Mouse (Mus musculus): Measurements from ENCODE around the gene Mpv17l2. TPM values are rescaled to one million over a fixed set of nuclear protein-coding genes. Genes with fewer than 3 reads are reported as not detected.

Mpv17l2 gene
- total RNA-seq, 2 experiments from 2014 or later: 35.8 to 37.1 TPM

DNA sequence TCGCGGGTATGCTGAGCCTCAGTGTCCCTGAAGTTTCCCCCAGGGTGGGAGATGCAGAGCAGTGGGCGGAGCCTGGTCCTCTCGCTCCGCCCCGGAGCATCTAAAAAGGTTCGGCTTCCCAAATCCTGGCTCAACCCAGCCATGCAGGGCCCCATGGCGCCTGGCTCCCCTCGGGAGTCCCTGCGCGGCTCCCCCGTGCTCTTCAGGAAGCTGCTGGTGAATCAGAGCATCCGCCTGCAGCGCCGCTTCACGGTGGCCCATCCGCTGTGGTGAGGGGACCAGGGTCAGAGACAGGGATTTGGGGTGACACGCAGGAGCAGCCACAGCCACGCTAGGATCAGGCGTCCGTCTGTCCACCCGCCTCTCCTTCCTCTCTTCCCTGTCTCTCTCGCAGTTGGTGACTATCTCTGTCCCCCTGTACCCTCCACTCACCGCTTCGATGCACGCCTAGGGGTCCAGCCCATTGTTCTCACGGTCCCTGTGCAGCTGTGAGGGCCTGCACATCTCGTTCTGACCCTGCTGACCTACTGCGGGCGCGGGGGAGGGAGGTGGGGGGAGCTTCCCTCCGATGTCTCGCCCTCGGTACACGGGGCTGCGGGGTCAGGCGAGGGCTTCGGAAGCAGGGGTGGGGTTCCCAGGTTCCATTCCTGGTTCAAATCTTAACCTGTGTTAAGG, 17.6 kb downstream of the Mpv17l2 start:
- DNase-seq (ENCODE audit: extremely low spot score in 1 of 2, low spot score in 2 of 2): peak in 1 of 2 experiments; percentile 47

DNA sequence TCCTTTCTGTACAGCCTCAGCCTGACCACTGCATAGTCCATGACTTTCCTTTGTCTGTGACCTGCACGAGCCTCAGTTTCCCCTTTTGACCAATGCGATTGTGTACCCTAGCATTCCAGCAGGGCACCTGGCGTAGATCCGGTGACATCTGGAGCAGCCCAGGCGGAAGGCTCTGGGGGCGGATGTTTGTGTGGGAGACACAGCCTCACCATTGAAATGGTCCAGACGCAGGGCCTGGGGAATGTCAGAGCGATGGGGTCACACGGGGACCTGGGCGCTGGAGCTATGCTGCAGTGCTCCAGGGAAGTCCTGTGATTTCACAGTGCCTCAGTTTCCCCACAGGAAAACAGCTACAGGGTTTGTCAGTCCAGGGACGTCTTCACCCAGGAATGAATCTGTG, 18.6 kb downstream of the Mpv17l2 start:
- DNase-seq (ENCODE audit: extremely low spot score in 1 of 2, low spot score in 2 of 2): peak in 1 of 2 experiments; percentile 20
- intact Hi-C loops (cut with DNase I): no loop called here

More for the DNA sequence above, 17.6 kb downstream of the Mpv17l2 start:
- intact Hi-C loops (cut with DNase I): no loop called here

DNA sequence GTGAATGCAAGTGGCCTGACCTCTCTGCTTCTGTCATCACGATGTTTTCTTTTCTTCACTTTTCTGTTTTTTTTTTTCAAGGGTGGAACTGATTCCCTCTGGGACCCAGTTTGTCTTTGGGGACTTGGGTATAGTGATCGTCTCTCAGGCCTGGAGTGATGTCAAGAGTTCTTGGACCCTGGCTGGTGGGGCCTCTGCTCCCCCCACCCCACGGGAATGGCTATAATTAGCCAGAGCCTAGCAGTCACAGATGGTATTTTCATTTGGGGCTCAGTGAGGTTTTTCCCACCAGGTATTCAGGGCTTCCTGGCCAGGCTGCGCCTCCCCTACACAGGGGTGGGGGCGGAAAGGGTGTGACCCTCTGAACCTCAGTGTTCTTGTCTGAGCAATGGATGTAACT, 19.1 kb downstream of the Mpv17l2 start:
- intact Hi-C loops (cut with DNase I): no loop called here

DNA sequence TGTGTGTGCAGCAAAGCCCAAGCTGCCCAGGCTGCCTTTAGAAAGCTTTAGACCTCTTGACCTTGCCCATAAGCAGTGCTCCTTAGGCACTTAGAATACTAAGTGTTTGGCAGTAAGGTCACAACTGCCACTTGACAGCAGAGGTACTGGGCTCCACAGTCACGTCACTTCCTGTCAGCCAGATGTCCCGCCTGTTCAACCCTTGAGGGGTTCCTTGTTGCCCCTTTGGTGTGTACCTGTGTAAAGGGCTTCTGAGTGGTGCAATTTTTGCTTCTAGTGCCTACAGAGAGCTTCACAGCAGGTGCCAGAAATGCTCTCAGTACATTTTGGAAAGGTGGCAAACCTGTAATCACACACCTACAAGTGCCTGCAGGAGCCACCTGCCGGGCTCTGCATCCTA, 22.5 kb downstream of the Mpv17l2 start:
- no peak for DNase-seq (ENCODE audit: extremely low spot score in 1 of 2, low spot score in 2 of 2)
- intact Hi-C loops (cut with DNase I): no loop called here

More for the DNA sequence above, 19.1 kb downstream of the Mpv17l2 start:
- DNase-seq (ENCODE audit: extremely low spot score in 1 of 2, low spot score in 2 of 2): peak in 1 of 2 experiments; percentile 20

DNA sequence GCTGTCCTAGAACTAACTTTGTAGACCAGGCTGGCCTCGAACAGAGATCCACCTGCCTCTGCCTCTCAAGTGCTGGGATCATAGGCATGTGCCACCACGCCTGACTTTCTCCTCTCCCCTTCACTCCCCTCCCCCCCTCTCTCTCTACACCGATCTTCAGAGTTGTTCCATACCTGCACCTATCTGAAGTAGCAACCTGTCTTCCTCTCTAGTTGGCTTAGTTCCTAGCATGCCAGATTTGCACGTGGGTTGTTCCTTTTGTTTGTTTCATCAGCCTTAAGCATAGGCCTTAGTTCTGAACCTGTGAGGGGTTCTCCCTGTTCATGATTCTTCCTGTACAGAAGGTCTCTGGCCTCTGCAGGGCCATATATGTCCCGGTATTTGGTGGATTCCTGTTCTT, 23.0 kb downstream of the Mpv17l2 start:
- intact Hi-C loops (cut with DNase I): no loop called here
- DNase-seq (ENCODE audit: extremely low spot score in 1 of 2, low spot score in 2 of 2): no peak

DNA sequence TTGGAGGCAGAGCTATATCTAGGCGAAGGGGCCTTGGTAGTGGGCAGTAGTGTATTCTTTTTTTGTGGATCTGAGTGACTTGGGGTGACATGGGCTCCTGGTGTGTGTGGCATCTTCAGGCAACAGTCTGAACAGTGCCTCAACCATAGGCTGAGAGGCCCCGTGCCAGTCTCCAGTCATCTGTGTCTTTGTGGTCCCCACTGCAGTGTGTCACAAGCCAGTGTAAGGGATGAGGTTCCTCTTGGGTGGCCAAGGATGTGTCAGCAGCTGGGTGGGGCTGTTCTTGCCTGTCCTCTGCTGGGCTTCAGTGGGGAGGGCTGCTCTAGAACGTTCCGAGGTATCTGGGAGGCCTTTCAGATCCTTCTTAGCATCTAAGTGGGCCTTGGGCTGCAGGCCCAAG, 29.8 kb downstream of the Mpv17l2 start:
- intact Hi-C loops (cut with DNase I): no loop called here
- DNase-seq (ENCODE audit: extremely low spot score in 1 of 2, low spot score in 2 of 2): peak in 1 of 2 experiments; percentile 12

DNA sequence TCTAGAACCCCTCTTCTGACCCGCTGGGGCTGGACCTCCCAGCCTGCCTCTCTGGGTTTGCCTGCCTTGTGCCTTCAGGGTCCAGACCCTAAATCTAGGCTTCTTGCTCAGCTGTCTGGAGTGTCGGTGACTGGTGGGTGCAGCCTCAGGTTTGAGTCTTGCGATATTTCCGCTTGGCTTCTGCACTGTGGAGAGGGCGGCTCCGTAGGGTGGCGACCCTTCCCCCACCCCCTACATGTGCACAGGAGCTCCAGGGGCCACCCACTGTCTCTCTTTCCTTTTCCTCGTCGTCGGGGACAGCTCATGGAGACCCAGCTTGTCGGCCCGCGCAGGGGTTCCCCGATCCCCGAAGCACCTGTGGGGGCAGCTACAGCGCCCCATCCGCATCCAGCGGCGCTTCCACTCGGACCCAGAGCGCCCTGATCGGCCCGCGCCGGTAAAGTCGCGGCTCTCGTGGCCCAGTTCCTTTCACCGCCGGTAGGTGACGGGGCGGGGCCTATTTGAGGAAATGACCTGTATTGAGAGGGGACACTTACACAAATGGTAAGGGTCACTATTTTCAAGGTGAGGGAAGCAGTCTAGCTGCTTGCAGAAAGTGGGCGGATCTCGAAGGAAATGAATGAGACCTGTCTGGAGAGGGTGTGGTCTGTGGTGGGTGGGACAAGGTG, 30.8 kb downstream of the Mpv17l2 start:
- intact Hi-C loops (cut with DNase I): no loop called here
- peak in 1 of 2 experiments; percentile 30 for DNase-seq (ENCODE audit: extremely low spot score in 1 of 2, low spot score in 2 of 2)

DNA sequence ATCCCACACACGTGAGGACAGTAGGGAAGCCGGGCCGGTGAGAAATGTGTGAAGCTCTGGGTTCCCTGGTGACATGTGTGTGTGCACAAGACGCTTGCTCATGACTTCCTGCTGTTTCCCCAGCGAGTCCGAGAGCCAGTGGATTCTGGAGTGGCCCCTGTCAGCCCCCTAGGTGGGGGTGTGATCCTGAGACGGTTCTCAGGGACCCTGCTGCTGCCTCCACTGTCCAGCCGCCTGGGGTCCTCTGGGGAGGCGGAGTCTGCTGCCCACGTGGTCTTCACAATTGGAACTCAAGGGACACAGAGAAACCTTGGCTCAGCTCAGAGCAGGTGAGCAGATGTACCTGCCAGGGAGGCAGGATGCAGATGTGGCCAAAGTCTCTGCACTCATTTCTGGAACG, 34.0 kb downstream of the Mpv17l2 start:
- intact Hi-C loops (cut with DNase I): no loop called here
- peak in 1 of 2 experiments; percentile 20 for DNase-seq (ENCODE audit: extremely low spot score in 1 of 2, low spot score in 2 of 2)

DNA sequence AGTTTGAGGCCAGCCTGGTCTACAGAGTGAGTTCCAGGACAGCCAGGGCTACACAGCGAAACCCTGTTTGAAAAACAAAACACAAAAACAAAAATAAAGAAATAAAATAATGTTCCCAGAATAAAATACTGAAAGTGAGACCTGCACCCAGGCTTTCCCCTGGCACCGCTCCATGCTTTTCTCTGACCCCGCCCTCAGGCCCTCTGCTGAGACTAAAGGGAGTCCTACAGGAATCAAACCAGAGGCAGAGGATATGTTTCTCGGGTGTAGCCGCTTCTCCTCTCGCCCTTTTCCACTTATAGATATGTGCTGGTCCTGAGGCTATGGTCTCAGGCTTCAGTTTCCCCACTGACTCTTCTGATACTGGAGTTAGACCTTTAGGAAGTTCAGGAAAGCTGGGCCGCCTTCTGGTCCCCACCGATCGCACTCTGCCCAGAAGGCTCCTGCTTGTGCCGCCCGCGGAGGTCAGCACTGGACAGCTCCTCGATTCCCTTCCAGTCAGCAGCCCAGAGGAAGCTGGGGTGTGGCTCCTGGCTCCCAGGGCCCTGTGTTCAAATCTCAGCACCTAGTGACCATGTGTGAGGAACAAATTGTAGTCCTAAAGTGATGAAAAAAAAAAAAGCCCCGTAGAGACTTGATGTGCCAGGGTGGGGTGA, 34.8 kb downstream of the Mpv17l2 start:
- intact Hi-C loops (cut with DNase I): no loop called here
- DNase-seq (ENCODE audit: extremely low spot score in 1 of 2, low spot score in 2 of 2): peak in 1 of 2 experiments; percentile 49

DNA sequence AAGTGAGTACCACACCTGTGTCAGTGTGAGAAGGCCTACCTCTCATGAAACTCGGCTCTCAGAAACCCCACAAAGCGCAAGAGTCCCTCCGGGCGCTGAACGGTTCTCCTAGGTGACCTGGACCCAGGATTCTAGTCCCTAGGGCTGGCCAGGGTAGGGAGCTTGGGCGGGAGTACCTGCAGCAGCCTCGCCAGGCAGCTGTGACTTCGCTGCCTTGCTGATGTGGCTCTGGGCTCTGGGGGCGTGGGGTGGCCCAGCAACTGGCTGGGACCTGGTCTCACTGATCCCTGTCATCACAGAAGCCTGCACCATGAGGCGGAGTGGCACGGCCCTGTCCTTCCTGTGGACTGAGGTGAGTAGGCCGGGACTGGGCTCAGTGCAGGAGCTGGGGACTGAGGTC, 36.5 kb downstream of the Mpv17l2 start:
- intact Hi-C loops (cut with DNase I): no loop called here
- peak in 1 of 2 experiments; percentile 19 for DNase-seq (ENCODE audit: extremely low spot score in 1 of 2, low spot score in 2 of 2)

DNA sequence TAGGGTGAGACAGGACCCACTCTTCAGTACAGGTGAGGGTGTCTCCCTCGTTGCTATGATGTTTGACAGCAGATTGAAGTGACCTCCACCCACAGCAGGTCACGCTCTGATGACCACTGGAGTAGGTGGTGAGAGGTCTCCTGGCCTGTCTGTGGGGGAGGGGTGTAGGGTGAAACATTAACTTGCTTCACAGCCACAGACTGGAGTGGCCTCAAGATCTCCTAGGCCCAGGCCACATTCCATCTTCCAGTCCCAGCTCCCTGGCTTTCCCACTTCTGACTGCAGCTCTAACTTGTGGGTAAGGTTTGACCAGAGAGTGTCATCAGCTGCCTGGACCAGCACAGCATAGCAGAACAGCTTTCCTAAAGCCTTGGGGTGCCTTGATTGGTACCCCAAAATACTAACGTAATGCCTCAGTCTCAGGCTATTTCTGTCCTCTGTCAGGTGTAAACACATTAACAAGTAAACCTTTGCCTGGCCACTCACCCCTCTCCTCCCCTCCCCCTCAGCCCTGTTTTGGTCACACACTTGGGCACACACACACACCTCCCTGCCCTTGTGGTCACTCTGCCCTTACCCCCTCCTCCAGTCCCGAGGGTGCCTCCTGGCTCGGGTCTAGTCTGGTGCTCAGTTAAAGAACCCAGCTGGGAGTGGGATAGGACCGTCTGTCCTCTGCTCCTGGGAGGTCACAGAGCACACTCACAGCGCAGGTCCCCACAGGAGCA, 37.1 kb downstream of the Mpv17l2 start, which contains the start of gene Pde4c:
TSS of gene Pde4c (plus strand) at position 235 of the 725 bp plus-strand sequence.
- DNase-seq (ENCODE audit: extremely low spot score in 1 of 2, low spot score in 2 of 2): peak in 1 of 2 experiments; percentile 19
- intact Hi-C loops (cut with DNase I): loop anchor here (2.0 kb wide), 1 partner anchor 117 kb away; no protein-coding TSS in a partner anchor

DNA sequence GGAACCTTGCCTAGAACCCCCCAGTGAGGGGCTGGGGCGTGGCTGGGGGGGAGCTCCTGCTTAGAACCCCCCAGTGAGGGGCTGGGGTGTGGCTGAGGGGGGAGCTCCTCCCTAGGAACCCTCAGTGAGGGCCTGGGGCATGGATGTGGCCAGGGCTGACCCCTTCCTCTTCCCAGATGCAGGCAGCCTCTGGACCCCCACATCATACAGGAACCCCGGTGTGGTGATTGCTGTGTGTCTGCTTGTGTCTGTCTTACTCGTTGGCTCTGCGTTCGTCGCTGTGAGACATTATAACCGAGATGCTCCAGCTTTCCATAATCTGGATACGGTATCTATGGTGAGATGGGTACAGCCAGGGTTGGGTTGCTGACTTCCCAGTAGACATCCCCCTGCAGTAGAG, 39.1 kb downstream of the Mpv17l2 start:
- DNase-seq (ENCODE audit: extremely low spot score in 1 of 2, low spot score in 2 of 2): peak in 1 of 2 experiments; percentile 27
- intact Hi-C loops (cut with DNase I): loop anchor here (2.0 kb wide), 1 partner anchor 31 kb away; no protein-coding TSS in a partner anchor

DNA sequence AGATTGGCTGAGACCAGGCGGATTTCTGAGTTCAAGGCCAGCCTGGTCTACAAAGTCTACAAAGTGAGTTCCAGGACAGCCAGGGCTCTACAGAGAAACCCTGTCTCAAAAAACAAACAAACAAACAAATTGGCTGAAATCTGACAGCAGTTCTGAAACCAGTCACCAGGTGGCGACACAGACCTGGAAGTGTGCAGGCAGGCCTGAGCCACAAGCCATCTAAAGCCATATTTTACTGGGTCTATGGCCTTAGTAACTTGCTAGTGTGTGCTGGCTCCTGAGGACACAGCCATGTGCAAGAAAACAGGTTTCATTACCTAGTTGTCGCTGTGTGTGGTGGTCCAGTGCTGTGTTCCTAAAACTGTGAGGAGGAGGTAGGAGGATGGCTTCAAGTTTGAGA, 40.0 kb downstream of the Mpv17l2 start:
- DNase-seq (ENCODE audit: extremely low spot score in 1 of 2, low spot score in 2 of 2): peak; percentile 67 to 73
- intact Hi-C loops (cut with DNase I): loop anchor here (2.0 kb wide), 1 partner anchor 32 kb away; no protein-coding TSS in a partner anchor

DNA sequence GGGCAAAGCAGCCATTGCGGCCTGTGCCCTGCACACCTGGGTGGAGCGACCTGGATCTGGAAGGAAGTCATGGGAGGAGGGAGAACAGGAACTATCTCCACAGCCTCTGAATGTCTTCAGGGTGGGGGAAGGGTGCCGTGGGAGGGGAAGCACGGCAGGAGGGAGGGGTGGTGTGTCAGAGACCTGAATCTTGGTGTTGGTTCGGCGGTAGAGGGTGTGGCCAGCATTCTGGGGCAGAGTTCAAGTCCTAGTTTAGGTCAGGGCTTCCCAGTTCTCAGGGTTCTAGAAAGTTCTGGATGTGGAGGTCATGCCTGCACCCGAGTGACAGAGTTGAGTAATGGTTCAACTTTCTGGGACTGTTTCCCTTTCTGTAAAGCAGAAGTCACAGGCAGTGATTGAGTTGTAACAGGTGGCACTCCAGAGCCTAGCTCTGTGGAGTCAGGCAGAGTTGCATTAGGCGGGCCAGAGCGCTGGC, 40.9 kb downstream of the Mpv17l2 start:
- intact Hi-C loops (cut with DNase I): loop anchor here (2.0 kb wide), 1 partner anchor 33 kb away; no protein-coding TSS in a partner anchor
- peak in 1 of 2 experiments; percentile 35 for DNase-seq (ENCODE audit: extremely low spot score in 1 of 2, low spot score in 2 of 2)

DNA sequence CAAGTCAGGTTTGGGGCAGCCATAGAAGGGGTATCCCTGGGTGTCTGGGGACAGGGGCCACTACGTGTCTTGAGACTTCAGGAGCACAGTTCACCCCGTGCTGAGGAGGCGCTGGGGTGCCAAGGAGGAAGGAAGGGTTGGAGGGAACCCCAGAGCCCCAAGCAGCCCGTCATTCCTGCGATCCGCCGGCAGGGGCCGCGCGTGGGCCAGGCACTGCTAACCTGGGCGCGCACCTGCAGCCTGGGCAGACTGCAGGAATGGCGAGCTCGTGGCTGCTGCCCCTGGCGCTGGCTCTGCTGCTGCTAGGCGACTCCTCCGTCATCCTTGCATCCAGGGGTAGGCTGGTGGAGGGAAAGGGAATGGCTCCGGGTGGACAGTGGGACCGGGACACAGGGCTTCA, 42.4 kb downstream of the Mpv17l2 start, which contains the start of gene Gm3336:
TSS of gene Gm3336 (plus strand) at position 247 of the 400 bp plus-strand sequence.
- intact Hi-C loops (cut with DNase I): no loop called here
- DNase-seq (ENCODE audit: extremely low spot score in 1 of 2, low spot score in 2 of 2): peak in 1 of 2 experiments; percentile 61

DNA sequence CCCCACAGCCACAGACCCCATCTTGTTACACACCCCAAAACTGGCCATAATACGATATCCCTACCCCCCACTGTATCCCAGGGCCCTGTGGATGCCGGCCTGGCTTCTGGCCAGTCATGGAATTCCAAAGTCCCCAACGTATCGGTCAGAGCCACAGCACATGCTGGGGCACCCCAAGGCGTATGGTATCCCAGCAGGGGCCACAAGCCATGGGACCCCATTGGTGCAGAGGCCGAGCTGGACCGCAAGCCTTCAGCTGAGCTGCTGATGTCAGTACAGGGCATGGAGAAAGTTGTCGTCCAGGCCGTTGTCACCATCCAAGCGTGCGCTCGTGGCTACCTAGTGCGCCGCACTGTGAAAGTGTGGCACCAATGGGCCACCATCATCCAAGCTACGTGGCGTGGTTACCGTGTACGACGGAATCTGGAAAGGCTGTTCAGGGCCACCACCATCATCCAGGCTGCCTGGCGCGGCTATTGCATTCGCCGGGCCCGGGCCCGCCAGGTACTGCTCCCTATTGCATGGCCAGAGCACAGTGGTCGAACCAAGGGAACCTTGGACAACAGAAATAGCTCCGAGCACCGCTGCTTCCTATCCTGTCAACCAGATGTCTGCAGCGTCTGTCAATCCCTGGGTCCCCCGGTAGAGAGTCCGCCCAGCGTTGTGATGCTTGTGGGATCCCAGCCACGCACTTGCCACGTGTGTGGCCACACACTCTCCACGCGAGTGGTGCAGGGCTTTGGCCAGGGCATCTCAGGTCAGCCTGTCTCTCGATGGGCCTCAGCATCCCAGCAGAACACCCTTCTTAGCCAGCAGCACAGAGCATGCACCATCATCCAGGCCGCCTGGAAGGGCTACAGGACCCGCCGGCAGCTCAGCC, 44.0 kb downstream of the Mpv17l2 start:
- intact Hi-C loops (cut with DNase I): no loop called here
- peak in 1 of 2 experiments; percentile 26 for DNase-seq (ENCODE audit: extremely low spot score in 1 of 2, low spot score in 2 of 2)

DNA sequence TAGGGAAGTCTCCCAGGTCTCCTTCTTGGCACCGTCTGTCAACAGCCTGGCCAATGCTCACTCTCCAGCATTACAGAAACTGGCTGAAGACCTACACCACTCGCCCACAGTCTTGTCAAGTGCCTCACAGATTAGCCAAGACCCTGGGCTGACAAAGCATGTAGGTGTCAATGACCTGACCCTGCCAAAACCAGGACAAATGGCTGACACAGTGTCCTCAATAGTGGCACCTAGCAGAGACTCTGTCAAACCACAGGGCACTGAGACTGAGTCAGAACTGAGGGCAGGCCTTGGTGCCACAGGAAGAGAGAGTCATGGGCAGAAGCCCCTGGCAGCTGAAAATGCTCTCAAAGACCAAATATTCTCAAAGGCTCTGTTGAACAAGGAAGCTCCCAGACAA, 45.7 kb downstream of the Mpv17l2 start:
- peak in 1 of 2 experiments; percentile 14 for DNase-seq (ENCODE audit: extremely low spot score in 1 of 2, low spot score in 2 of 2)

DNA sequence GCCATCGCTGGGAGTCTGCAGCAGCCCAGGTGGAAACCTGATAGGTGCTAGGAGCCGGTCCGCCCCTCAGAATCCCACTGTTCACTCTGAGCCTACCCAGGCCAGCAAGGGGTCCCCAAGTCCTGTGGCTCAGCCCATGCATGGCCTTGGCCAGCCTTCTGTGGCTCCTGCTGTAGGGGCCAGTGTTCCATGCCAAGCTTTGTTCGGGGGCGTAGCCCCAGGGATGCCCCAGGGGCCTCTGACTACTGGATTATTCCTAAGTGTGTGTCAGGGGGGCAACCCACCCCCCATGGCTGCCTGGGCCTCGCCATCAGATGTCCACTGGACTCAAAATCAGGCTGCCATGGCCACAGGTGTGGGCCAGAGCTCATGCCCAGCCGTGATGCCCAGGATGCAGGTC, 46.8 kb downstream of the Mpv17l2 start:
- intact Hi-C loops (cut with DNase I): no loop called here
- DNase-seq (ENCODE audit: extremely low spot score in 1 of 2, low spot score in 2 of 2): peak in 1 of 2 experiments; percentile 22

More for the DNA sequence above, 45.7 kb downstream of the Mpv17l2 start:
- intact Hi-C loops (cut with DNase I): no loop called here

Measured in left cerebral cortex, postnatal 10 days (tissue).